Mouse (Mus musculus) brown adipose tissue, adult 24 weeks (tissue): ENCODE data around the gene Ccdc188. TPM values are rescaled to one million over a fixed set of nuclear protein-coding genes. Genes with fewer than 3 reads are reported as not detected.
"Not testable (repeated sequence)": the region's sequence is repeated elsewhere in the genome, so short reads cannot be mapped to it uniquely, and the experiment has no call there.

ENCODE experiments used
- H3K27ac ChIP-seq: fragments of 200-500 bp; replicated peaks from 2 replicates; pipeline ENCODE4 v1.5.1; 2012; ENCODE audit warnings: low read depth, mild to moderate bottlenecking, low read length
- H3K4me1 ChIP-seq: fragments of 200-500 bp; 2 replicates; pipeline ENCODE4 v1.6.1; 2012; ENCODE audit warnings: low read length, mixed read lengths; ENCODE audit not compliant: control insufficient read depth, insufficient read depth, insufficient read length
- H3K4me3 ChIP-seq: fragments of 200-500 bp; 2 replicates; pipeline ENCODE4 v1.5.1; 2012; ENCODE audit warnings: low read depth, mild to moderate bottlenecking, low read length, moderate library complexity; ENCODE audit not compliant: insufficient read depth
- polyA plus RNA-seq: library from polyadenylated mRNA; stranded (reverse); fragments of >200 nt; gene quantifications from 2 replicates; pipeline ENCODE4 v1.2.4, GENCODE M21; 2012; ENCODE audit not compliant: missing spikeins, insufficient read depth, insufficient read length

Gene Ccdc188
- polyA plus RNA-seq, 1 experiment, result not detected

GRCm38 (mm10) chr16:18194208-18194985, 23.3 kb upstream of the Ccdc188 start:
- no peak overlapping the region for H3K4me3 ChIP-seq
- H3K27ac ChIP-seq, result no peak overlapping the region
- no peaks in the 10 kb centered on the region for H3K4me1 ChIP-seq

DNA sequence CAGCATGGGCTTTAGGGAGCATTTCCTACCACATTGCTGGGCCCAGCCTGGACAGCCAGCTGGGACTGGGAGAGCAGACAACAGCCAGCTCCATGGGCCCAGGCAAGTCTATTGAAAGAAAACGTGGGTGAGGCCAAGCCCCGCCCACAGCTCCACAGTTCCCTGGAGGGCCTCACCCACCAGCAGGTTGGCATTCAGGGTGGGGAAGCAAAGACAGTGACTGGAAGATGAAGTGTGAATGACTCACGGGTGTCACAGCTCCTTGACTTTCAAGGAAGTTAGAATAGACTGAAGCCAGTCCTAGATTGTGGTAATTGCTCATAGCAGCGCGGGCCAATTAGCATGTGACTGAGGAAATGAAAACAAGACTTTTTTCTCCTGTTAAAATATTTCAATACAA, 22.6 kb upstream of the Ccdc188 start:
- no peaks in the 10 kb centered on the region for H3K4me1 ChIP-seq
- H3K27ac ChIP-seq, result no peak overlapping the region
- no peak overlapping the region for H3K4me3 ChIP-seq

DNA sequence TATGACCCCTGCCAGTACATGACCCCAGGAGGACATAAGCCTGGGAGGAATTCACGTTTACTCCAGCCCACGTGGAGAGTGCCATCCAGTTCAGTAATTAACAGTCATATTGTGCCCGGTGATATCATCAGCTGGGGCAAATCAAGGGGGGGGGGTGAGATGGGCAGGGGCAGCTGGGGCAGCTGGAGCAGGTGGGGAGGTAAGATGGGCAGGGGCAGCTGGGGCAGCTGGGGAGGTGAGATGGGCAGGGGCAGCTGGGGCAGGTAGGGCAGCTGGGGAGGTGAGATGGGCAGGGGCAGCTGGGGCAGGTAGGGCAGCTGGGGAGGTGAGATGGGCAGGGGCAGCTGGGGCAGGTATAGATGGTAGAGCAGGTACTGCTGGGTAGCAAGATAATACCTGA, 22.1 kb upstream of the Ccdc188 start:
- not testable (repeated sequence) for H3K4me1 ChIP-seq, H3K27ac ChIP-seq, H3K4me3 ChIP-seq

DNA sequence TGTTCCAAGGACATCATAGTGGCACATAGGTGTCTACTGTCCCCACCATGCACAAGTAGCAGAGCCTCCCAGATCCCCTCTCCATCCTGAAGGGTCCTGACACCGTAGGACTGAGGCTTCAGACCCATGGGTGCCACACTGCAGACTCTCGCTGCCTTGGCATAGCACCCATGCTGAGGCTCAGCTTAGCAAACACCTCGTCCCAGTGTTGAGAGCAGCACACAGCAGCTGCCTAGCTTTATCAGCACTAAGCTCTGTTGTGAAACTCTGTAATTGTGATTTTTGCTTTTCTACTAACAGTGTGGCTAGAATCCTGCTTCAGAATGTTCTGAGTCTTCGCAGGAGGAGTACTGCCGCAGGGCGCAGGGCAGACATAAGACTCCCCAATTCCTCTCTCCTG, 19.8 kb upstream of the Ccdc188 start:
- Histone ChIP-seq H3K4me3 (no peak overlapping the region), H3K27ac (no peak overlapping the region), H3K4me1 (no peaks in the 10 kb centered on the region)

GRCm38 (mm10) chr16:18198365-18199098, 19.1 kb upstream of the Ccdc188 start:
- H3K4me1 ChIP-seq, result no peaks in the 10 kb centered on the region
- H3K4me3 ChIP-seq, result no peak overlapping the region
- H3K27ac ChIP-seq, result no peak overlapping the region

DNA sequence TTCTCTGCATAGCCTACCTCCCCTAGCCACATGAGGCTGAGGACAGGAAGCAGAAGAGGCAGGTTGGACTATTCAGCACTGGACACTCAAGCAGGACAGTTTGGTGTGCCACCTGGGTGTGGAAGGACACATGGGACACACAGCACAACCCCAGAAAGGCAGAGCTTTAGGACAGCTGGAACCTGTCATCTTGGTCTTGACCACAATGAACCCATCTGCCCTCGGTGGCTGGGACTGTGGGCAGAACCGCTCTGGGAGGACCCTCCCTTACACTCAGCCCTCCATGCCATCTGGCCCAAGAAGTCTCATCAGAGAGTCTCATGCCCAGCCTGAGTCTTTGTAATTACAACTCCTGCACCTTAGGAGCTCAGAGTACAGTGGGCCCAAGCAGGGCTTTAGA, 17.6 kb upstream of the Ccdc188 start:
- no peak overlapping the region for H3K27ac ChIP-seq
- no peak overlapping the region for H3K4me3 ChIP-seq
- no peaks in the 10 kb centered on the region for H3K4me1 ChIP-seq

DNA sequence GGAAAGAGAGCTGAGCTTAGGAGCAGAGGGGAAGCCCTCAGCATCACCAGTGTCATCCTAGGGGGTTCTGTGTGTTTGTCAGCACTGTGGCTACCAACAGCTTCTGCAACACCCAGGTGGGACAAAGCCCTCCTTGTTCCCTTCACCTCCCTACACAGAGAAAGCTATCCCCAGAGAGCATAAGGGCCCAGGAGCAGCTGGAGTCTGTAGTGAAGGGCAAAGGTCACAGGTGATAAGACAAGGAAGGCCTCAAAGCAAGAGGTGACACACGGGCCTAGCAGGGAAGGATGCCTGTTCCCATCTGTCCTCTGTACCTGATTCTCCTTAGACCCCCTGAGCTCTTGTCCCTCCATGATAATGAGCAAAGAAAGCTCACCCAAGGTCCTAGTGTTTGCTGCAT, 16.1 kb upstream of the Ccdc188 start:
- no peak overlapping the region for H3K27ac ChIP-seq
- H3K4me3 ChIP-seq, result no peak overlapping the region
- no peaks in the 10 kb centered on the region for H3K4me1 ChIP-seq

GRCm38 (mm10) chr16:18202061-18202460, 15.6 kb upstream of the Ccdc188 start:
- no peaks in the 10 kb centered on the region for H3K4me1 ChIP-seq
- H3K4me3 ChIP-seq, result no peak overlapping the region
- H3K27ac ChIP-seq, result no peak overlapping the region

GRCm38 (mm10) chr16:18203430-18204091, 14.1 kb upstream of the Ccdc188 start:
- Histone ChIP-seq H3K4me1 (no peaks in the 10 kb centered on the region), H3K4me3 (no peak overlapping the region), H3K27ac (no peak overlapping the region)

- H3K4me3 ChIP-seq, result no peak overlapping the region
- no peaks in the 10 kb centered on the region for H3K4me1 ChIP-seq
- H3K27ac ChIP-seq, result no peak overlapping the region
Measured at GRCm38 (mm10) chr16:18210701-18211416, 6.8 kb upstream of the Ccdc188 start.

DNA sequence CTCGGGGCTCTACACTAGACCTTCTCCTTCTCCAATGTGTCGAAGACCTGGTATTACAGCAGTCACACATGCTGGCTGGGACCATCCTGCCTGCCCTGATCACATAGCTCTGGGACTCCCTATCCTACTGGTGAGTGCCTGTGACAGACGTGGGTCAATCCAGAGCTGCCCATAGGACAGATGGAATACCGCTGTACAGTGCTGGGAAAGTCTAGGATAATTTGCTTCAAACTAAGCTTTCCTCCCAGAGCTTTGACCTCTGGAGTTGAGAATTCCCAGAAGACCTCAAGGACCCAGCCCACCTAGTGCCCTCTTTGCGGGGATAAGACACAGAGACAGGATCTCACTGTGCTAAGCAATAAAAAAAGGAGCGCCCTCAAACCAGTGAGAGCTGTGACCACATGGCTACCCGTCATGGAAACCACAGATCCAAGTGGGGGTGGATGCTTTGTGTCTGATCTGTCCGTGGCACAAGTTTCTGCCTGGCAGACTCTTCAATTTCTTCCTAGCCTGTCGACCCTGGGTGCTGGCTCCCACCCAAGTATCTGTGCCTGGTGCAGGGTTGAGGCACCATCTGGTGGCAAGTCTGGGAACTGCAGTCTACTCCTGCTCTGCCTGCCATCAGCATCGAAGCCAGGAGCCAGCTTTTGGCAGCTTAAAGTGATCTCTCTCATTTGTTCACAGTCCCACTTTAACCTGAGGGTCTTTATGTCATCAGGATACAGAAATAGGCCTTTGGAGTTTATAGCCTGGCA, 6.1 kb upstream of the Ccdc188 start:
- Histone ChIP-seq H3K4me1 (no peaks in the 10 kb centered on the region), H3K27ac (no peak overlapping the region), H3K4me3 (no peak overlapping the region)

- Histone ChIP-seq H3K27ac (no peak overlapping the region), H3K4me3 (no peak overlapping the region), H3K4me1 (no peaks in the 10 kb centered on the region)
Measured at GRCm38 (mm10) chr16:18213689-18214088, 4.0 kb upstream of the Ccdc188 start.

DNA sequence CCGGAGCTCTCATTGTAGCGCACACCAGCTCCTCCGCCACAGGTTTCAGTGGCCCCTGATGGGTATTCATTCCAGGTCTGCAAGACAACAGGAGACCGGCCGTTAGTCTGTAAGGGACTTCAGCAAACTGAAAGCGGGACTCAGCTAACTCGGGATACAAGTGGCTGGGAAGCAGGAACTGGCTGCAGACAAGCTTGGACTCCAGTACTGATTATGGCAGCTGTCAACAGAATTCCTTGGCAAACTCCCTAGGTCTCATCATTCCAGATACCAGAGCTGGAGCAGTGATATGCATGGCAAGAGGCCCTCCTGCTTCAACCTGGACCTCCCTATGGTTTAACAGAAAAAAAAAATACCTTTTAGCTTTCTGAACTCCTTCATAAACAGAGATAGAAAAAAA, 2.8 kb upstream of the Ccdc188 start:
- H3K27ac ChIP-seq, result no peak overlapping the region

GRCm38 (mm10) chr16:18218580-18218996, 909 bp downstream of the Ccdc188 start:
- H3K4me3 ChIP-seq, result no peak overlapping the region
- H3K4me1 ChIP-seq, result no peaks in the 10 kb centered on the region; the same call in 1 of the 2 replicates
- no peak overlapping the region for H3K27ac ChIP-seq

More for the DNA sequence above, 2.8 kb upstream of the Ccdc188 start:
- Histone ChIP-seq H3K4me1 (no peaks in the 10 kb centered on the region), H3K4me3 (no peak overlapping the region)
